Mouse (Mus musculus): ENCODE results near the gene Slc16a7. TPM values are rescaled to one million over a fixed set of nuclear protein-coding genes. Genes with fewer than 3 reads are reported as not detected.

Slc16a7 gene
- total and polyA plus RNA-seq, 3 experiments, result not detected

DNA sequence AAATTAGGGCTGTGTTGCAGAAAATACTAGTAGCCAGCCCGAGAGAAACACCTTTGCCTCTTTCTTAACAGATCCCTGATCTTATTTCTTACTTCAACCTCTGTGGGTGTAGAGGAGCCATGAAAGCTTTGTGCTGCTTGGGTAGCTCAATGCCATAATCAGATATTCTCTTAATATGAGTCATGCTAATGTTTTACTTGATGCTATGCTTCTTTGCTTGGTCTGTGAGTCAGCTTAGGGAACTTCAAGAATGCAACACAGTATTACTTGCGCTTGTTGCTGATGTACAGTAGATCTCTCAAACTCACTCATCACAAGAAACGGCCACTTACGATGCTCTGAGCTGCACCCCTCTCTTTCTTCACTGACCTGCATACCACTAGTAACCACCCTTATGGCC is 133.4 kb downstream of the Slc16a7 start:
- Histone ChIP-seq H3K79me2 (ENCODE audit: control insufficient read depth, insufficient read depth, low read length, poor library complexity) (no peaks in the 10 kb centered on the region), H3K27me3 (ENCODE audit: control insufficient read depth in 1 of 2, insufficient read depth in 2 of 2, low read length in 2 of 2) (no peaks in the 10 kb centered on the region), H3K4me3 (ENCODE audit: control insufficient read depth in 1 of 2, insufficient read depth in 1 of 2, low read depth in 2 of 2, low read length in 2 of 2) (no peak overlapping the region), H3K9me3 (replicated peaks; ENCODE audit: insufficient read depth, low read length) (no peaks in the 10 kb centered on the region), H3K9ac (ENCODE audit: control insufficient read depth, low read depth, low read length, poor library complexity, severe bottlenecking) (no peak overlapping the region), H3K36me3 (ENCODE audit: control insufficient read depth in 1 of 2, insufficient read depth in 2 of 2, low read length in 2 of 2) (no peaks in the 10 kb centered on the region), H3K27ac (ENCODE audit: control insufficient read depth, low read depth, low read length) (no peak overlapping the region), H3K4me1 (ENCODE audit: control insufficient read depth in 1 of 2, insufficient read depth in 2 of 2, low read length in 2 of 2) (no peaks in the 10 kb centered on the region)
- TF ChIP-seq E2F4 (IDR thresholded peaks at IDR 0.05; ENCODE audit: borderline replicate concordance, low read depth, low read length), result no peak
- no peak for TF ChIP-seq SIN3A (IDR thresholded peaks at IDR 0.05; ENCODE audit: low read length)
- no peak for TF ChIP-seq ZMIZ1 (IDR thresholded peaks at IDR 0.05; ENCODE audit: low read depth, low read length)
- TF ChIP-seq MAZ (IDR thresholded peaks at IDR 0.05; ENCODE audit: low read depth, low read length), result no peak
- no peak for TF ChIP-seq TBP (IDR thresholded peaks at IDR 0.05; ENCODE audit: low read depth, low read length)
- no peak for TF ChIP-seq TAL1 (IDR thresholded peaks at IDR 0.05; ENCODE audit: low read length)
- no peak for TF ChIP-seq CTCF (IDR thresholded peaks at IDR 0.05 in 2 of 3, conservative IDR thresholded peaks at IDR 0.05 in 1 of 3; ENCODE audit: control insufficient read depth in 1 of 3, insufficient read depth in 1 of 3, low read depth in 2 of 3, low read length in 3 of 3, poor library complexity in 1 of 3, severe bottlenecking in 1 of 3)
- TF ChIP-seq CHD1 (IDR thresholded peaks at IDR 0.05; ENCODE audit: low read depth, low read length), result no peak
- no peak for TF ChIP-seq POLR2A (IDR thresholded peaks at IDR 0.05; ENCODE audit: control insufficient read depth in 1 of 2, insufficient read depth in 1 of 2, low read depth in 1 of 2, low read length in 2 of 2, poor library complexity in 1 of 2)
- no peak for TF ChIP-seq KAT2A (conservative IDR thresholded peaks at IDR 0.05; ENCODE audit: low read depth, low read length)
- no peak for TF ChIP-seq MAFK (IDR thresholded peaks at IDR 0.05; ENCODE audit: borderline replicate concordance, low read depth, low read length)
- TF ChIP-seq CHD2 (IDR thresholded peaks at IDR 0.05; ENCODE audit: low read length), result no peak
- TF ChIP-seq HCFC1 (IDR thresholded peaks at IDR 0.05; ENCODE audit: low read depth, low read length), result no peak
- no peak for TF ChIP-seq UBTF (IDR thresholded peaks at IDR 0.05; ENCODE audit: borderline replicate concordance, insufficient read depth, low read depth, low read length)
- no peak for TF ChIP-seq JUND (IDR thresholded peaks at IDR 0.05; ENCODE audit: low read depth, low read length)
- TF ChIP-seq SMC3 (IDR thresholded peaks at IDR 0.05; ENCODE audit: low read depth, low read length), result no peak
- DNase-seq (ENCODE audit: low read depth, low spot score), result no peak

DNA sequence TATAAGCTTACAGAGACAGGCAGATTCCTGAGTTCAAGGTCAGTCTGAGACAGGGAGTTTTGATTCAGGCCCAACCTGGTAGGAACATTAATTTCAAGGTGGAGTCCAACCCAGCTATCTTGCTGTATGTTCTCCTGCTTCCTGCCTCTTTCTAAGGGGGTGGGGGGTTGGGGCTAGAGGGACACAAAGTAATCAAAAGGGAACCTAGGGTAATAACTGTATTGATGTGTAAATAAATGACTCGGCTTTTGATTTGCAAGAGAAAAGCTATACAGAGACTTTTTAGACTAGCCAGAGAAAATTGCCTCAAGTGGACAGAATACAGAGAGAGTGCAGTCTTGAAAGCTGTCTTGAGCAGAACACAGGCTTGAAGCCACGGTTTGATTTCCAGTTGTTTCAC is 174.7 kb downstream of the Slc16a7 start:
- TF ChIP-seq MXI1 (IDR thresholded peaks at IDR 0.05; ENCODE audit: low read depth, low read length) (no peak), GATA1 (IDR thresholded peaks at IDR 0.05; ENCODE audit: low read depth, low read length) (no peak), RAD21 (IDR thresholded peaks at IDR 0.05; ENCODE audit: low read depth, low read length) (no peak), NRF1 (IDR thresholded peaks at IDR 0.05; ENCODE audit: insufficient read depth, low read depth, low read length, poor library complexity, severe bottlenecking) (no peak), CHD1 (IDR thresholded peaks at IDR 0.05; ENCODE audit: low read depth, low read length) (no peak), SIN3A (IDR thresholded peaks at IDR 0.05; ENCODE audit: low read length) (no peak), ZMIZ1 (IDR thresholded peaks at IDR 0.05; ENCODE audit: low read depth, low read length) (no peak), TCF12 (IDR thresholded peaks at IDR 0.05; ENCODE audit: low read depth, low read length) (no peak), MAFK (IDR thresholded peaks at IDR 0.05; ENCODE audit: borderline replicate concordance, low read depth, low read length) (no peak), RCOR1 (IDR thresholded peaks at IDR 0.05; ENCODE audit: low read depth, low read length) (no peak)
- H3K27ac ChIP-seq (ENCODE audit: control insufficient read depth, low read depth, low read length), result no peak overlapping the region
- no peaks in the 10 kb centered on the region for H3K36me3 ChIP-seq (ENCODE audit: control insufficient read depth in 1 of 2, insufficient read depth in 2 of 2, low read length in 2 of 2)
- DNase-seq (ENCODE audit: low read depth, low spot score), result no peak
- H3K4me3 ChIP-seq (ENCODE audit: control insufficient read depth in 1 of 2, insufficient read depth in 1 of 2, low read depth in 2 of 2, low read length in 2 of 2), result no peak overlapping the region
- H3K79me2 ChIP-seq (ENCODE audit: control insufficient read depth, insufficient read depth, low read length, poor library complexity), result no peaks in the 10 kb centered on the region
- no peak overlapping the region for H3K9ac ChIP-seq (ENCODE audit: control insufficient read depth, low read depth, low read length, poor library complexity, severe bottlenecking)
- no peaks in the 10 kb centered on the region for H3K9me3 ChIP-seq (replicated peaks; ENCODE audit: insufficient read depth, low read length)
- H3K27me3 ChIP-seq (ENCODE audit: control insufficient read depth in 1 of 2, insufficient read depth in 2 of 2, low read length in 2 of 2), result no peaks in the 10 kb centered on the region
- H3K4me1 ChIP-seq (ENCODE audit: control insufficient read depth in 1 of 2, insufficient read depth in 2 of 2, low read length in 2 of 2), result no peaks in the 10 kb centered on the region

Data from MEL (cell line).